Mouse (Mus musculus) midbrain, embryonic 12.5 days (tissue): ENCODE results near the gene C2cd2. TPM values are rescaled to one million over a fixed set of nuclear protein-coding genes. Genes with fewer than 3 reads are reported as not detected.

Experiments used
- ATAC-seq: fragments of 200-750 bp; cut with Nextera tagmentation; 2 replicates; pipeline ENCODE4 v1.8.0; 2017; ENCODE audit warnings: low read depth, moderate TSS enrichment, moderate library complexity; ENCODE audit not compliant: low FRiP score
- H3K27ac ChIP-seq: fragments of 300-500 bp; sonication (generic); replicated peaks from 2 replicates; pipeline ENCODE4 v1.5.1; 2016; ENCODE audit warnings: mild to moderate bottlenecking
- H3K27me3 ChIP-seq: fragments of 300-500 bp; sonication (generic); 2 replicates; pipeline ENCODE4 v1.6.1; 2016; ENCODE audit warnings: mild to moderate bottlenecking
- H3K36me3 ChIP-seq: fragments of 300-500 bp; sonication (generic); 2 replicates; pipeline ENCODE4 v1.6.1; 2016
- H3K4me1 ChIP-seq: fragments of 300-500 bp; sonication (generic); 2 replicates; pipeline ENCODE4 v1.6.1; 2016
- H3K4me2 ChIP-seq: fragments of 300-500 bp; sonication (generic); replicated peaks from 2 replicates; pipeline ENCODE4 v1.6.1; 2016; ENCODE audit warnings: mild to moderate bottlenecking, moderate library complexity
- H3K4me3 ChIP-seq: fragments of 300-500 bp; sonication (generic); 2 replicates; pipeline ENCODE4 v1.5.1; 2016; ENCODE audit warnings: mild to moderate bottlenecking
- H3K9ac ChIP-seq: fragments of 300-500 bp; sonication (generic); replicated peaks from 2 replicates; pipeline ENCODE4 v1.6.1; 2016; ENCODE audit warnings: mild to moderate bottlenecking, moderate library complexity
- H3K9me3 ChIP-seq: fragments of 300-500 bp; sonication (generic); 2 replicates; pipeline ENCODE4 v1.6.1; 2016; ENCODE audit warnings: mild to moderate bottlenecking
- WGBS: fragments of 180-500 bp; shearing (Covaris S2); methylation state at CpG from one replicate; pipeline ENCODE4 v1.1.7; 2016; 5-methylcytosine and 5-hydroxymethylcytosine counted together
- polyA plus RNA-seq: library from polyadenylated mRNA; unstranded; fragments of >200 nt; fragmentation: Nextera tagmentation; extraction: Ambion mirVana; gene quantifications from 2 replicates; pipeline ENCODE4 v1.2.1, GENCODE M21; 2016

Gene C2cd2
- polyA plus RNA-seq, 1 experiment from 2014 or later: 15.9 TPM

- Histone ChIP-seq H3K9ac (no peak overlapping the region), H3K36me3 (peaks cover 3% of the 10 kb centered on the region; the same call in 1 of the 2 replicates), H3K4me1 (no peaks in the 10 kb centered on the region), H3K9me3 (no peaks in the 10 kb centered on the region), H3K4me3 (no peak overlapping the region), H3K27me3 (no peaks in the 10 kb centered on the region), H3K4me2 (no peak overlapping the region), H3K27ac (no peak overlapping the region)
- ATAC-seq: no peak
- WGBS: 88% methylated on average over 3 of the region's 3 CpGs
Observed at GRCm38 (mm10) chr16:97940471-97940973, 21.9 kb downstream of the C2cd2 start.

- Histone ChIP-seq H3K36me3 (no peaks in the 10 kb centered on the region), H3K27me3 (no peaks in the 10 kb centered on the region), H3K4me2 (no peak overlapping the region), H3K9ac (no peak overlapping the region), H3K4me1 (no peaks in the 10 kb centered on the region), H3K27ac (no peak overlapping the region), H3K4me3 (no peak overlapping the region), H3K9me3 (no peaks in the 10 kb centered on the region)
- ATAC-seq: no peak
- 86% methylated on average over 3 of the region's 3 CpGs for WGBS
Observed at GRCm38 (mm10) chr16:97935815-97936214, 26.6 kb downstream of the C2cd2 start.

GRCm38 (mm10) chr16:97930231-97930630 lies 32.2 kb downstream of the C2cd2 start:
- Histone ChIP-seq H3K9me3 (no peaks in the 10 kb centered on the region), H3K27me3 (no peaks in the 10 kb centered on the region), H3K27ac (no peak overlapping the region), H3K9ac (no peak overlapping the region), H3K4me3 (no peak overlapping the region), H3K4me2 (no peak overlapping the region), H3K36me3 (no peaks in the 10 kb centered on the region), H3K4me1 (no peaks in the 10 kb centered on the region)
- ATAC-seq: no peak

GRCm38 (mm10) chr16:97929520-97929919 lies 32.9 kb downstream of the C2cd2 start:
- Histone ChIP-seq H3K36me3 (no peaks in the 10 kb centered on the region), H3K27ac (no peak overlapping the region), H3K4me2 (no peak overlapping the region), H3K4me1 (no peaks in the 10 kb centered on the region), H3K4me3 (no peak overlapping the region), H3K9ac (no peak overlapping the region), H3K27me3 (no peaks in the 10 kb centered on the region), H3K9me3 (no peaks in the 10 kb centered on the region)
- WGBS: 62% methylated on average over 1 of the region's 1 CpGs
- no peak for ATAC-seq

- H3K4me1 ChIP-seq: peaks cover 6% of the 10 kb centered on the region; the same call in 1 of the 2 replicates
- ATAC-seq: no peak
- no peak overlapping the region for H3K4me3 ChIP-seq
- H3K27ac ChIP-seq: no peak overlapping the region
- no peak overlapping the region for H3K4me2 ChIP-seq
- no peaks in the 10 kb centered on the region for H3K36me3 ChIP-seq
- H3K9me3 ChIP-seq: no peaks in the 10 kb centered on the region
- 82% methylated on average over 3 of the region's 3 CpGs for WGBS
- H3K9ac ChIP-seq: no peak overlapping the region
- no peaks in the 10 kb centered on the region; the same call in 1 of the 2 replicates for H3K27me3 ChIP-seq
Observed at GRCm38 (mm10) chr16:97927331-97927938, 35.0 kb downstream of the C2cd2 start.

- Histone ChIP-seq H3K9ac (no peak overlapping the region), H3K4me3 (no peak overlapping the region), H3K27me3 (no peaks in the 10 kb centered on the region; the same call in 1 of the 2 replicates), H3K4me1 (peaks cover 11% of the 10 kb centered on the region), H3K36me3 (no peaks in the 10 kb centered on the region), H3K9me3 (no peaks in the 10 kb centered on the region), H3K27ac (no peak overlapping the region), H3K4me2 (no peak overlapping the region)
- ATAC-seq: no peak
- WGBS: 85% methylated on average over 9 of the region's 9 CpGs
Observed at GRCm38 (mm10) chr16:97926381-97926780, 36.0 kb downstream of the C2cd2 start.

- WGBS: 86% methylated on average over 2 of the region's 2 CpGs
- no peak overlapping the region for H3K27ac ChIP-seq
- H3K4me3 ChIP-seq: no peak overlapping the region
- H3K27me3 ChIP-seq: no peaks in the 10 kb centered on the region; the same call in 1 of the 2 replicates
- H3K4me2 ChIP-seq: no peak overlapping the region
- no peak for ATAC-seq
- peaks cover 14% of the 10 kb centered on the region for H3K4me1 ChIP-seq
- no peak overlapping the region for H3K9ac ChIP-seq
- no peaks in the 10 kb centered on the region for H3K36me3 ChIP-seq
- no peaks in the 10 kb centered on the region for H3K9me3 ChIP-seq
Observed at GRCm38 (mm10) chr16:97925760-97926159, 36.6 kb downstream of the C2cd2 start.

- no peak overlapping the region for H3K4me2 ChIP-seq
- H3K4me1 ChIP-seq: peaks cover 14% of the 10 kb centered on the region
- no peaks in the 10 kb centered on the region for H3K9me3 ChIP-seq
- H3K27ac ChIP-seq: no peak overlapping the region
- H3K9ac ChIP-seq: no peak overlapping the region
- 62% methylated on average over 1 of the region's 1 CpGs for WGBS
- no peak overlapping the region for H3K4me3 ChIP-seq
- no peak for ATAC-seq
- no peaks in the 10 kb centered on the region; the same call in 1 of the 2 replicates for H3K27me3 ChIP-seq
- H3K36me3 ChIP-seq: no peaks in the 10 kb centered on the region
Observed at GRCm38 (mm10) chr16:97923700-97924099, 38.7 kb downstream of the C2cd2 start.

- Histone ChIP-seq H3K9ac (peak overlapping the region; percentile 77), H3K9me3 (no peaks in the 10 kb centered on the region), H3K4me1 (peaks cover 14% of the 10 kb centered on the region), H3K27me3 (no peaks in the 10 kb centered on the region; the same call in 1 of the 2 replicates), H3K27ac (peak overlapping the region; percentile 46; the same call in 1 of the 2 replicates), H3K4me2 (peak overlapping the region; percentile 91), H3K36me3 (no peaks in the 10 kb centered on the region), H3K4me3 (peak overlapping the region; percentile 88)
- ATAC-seq: no peak; the same call in 1 of the 2 replicates
- 2% methylated on average over 9 of the region's 9 CpGs for WGBS
Observed at GRCm38 (mm10) chr16:97922779-97923126, 39.6 kb downstream of the C2cd2 start.

- WGBS: under 1% methylated on average over 73 of the region's 75 CpGs
- Histone ChIP-seq H3K27me3 (no peaks in the 10 kb centered on the region; the same call in 1 of the 2 replicates), H3K27ac (peak overlapping the region; percentile 46; the same call in 1 of the 2 replicates), H3K4me3 (peak overlapping the region; percentile 88), H3K4me1 (peaks cover 14% of the 10 kb centered on the region), H3K9ac (peak overlapping the region; percentile 77), H3K36me3 (no peaks in the 10 kb centered on the region), H3K4me2 (peak overlapping the region; percentile 91), H3K9me3 (no peaks in the 10 kb centered on the region)
- ATAC-seq: peak; percentile 90
Observed at GRCm38 (mm10) chr16:97921961-97922778, 40.2 kb downstream of the C2cd2 start.

- no peaks in the 10 kb centered on the region for H3K9me3 ChIP-seq
- ATAC-seq: no peak
- H3K4me2 ChIP-seq: no peak overlapping the region
- 95% methylated on average over 1 of the region's 1 CpGs for WGBS
- H3K4me3 ChIP-seq: no peak overlapping the region
- no peak overlapping the region for H3K27ac ChIP-seq
- peaks cover 14% of the 10 kb centered on the region for H3K4me1 ChIP-seq
- no peak overlapping the region for H3K9ac ChIP-seq
- H3K36me3 ChIP-seq: no peaks in the 10 kb centered on the region
- H3K27me3 ChIP-seq: no peaks in the 10 kb centered on the region; the same call in 1 of the 2 replicates
Observed at GRCm38 (mm10) chr16:97920621-97921020, 41.8 kb downstream of the C2cd2 start.

- no peaks in the 10 kb centered on the region; the same call in 1 of the 2 replicates for H3K27me3 ChIP-seq
- no peaks in the 10 kb centered on the region for H3K9me3 ChIP-seq
- no peaks in the 10 kb centered on the region for H3K36me3 ChIP-seq
- no peak overlapping the region for H3K4me2 ChIP-seq
- ATAC-seq: no peak
- WGBS: 34% methylated on average over 2 of the region's 2 CpGs
- H3K4me3 ChIP-seq: no peak overlapping the region
- H3K27ac ChIP-seq: no peak overlapping the region
- peaks cover 14% of the 10 kb centered on the region for H3K4me1 ChIP-seq
- no peak overlapping the region for H3K9ac ChIP-seq
Observed at GRCm38 (mm10) chr16:97919793-97920192, 42.6 kb downstream of the C2cd2 start.
